Mouse (Mus musculus) spleen, postnatal 10 days (tissue): ENCODE data around the gene Glis2.
"Not testable (repeated sequence)": the region's sequence is repeated elsewhere in the genome, so short reads cannot be mapped to it uniquely, and the experiment has no call there.

Source experiments
- DNase-seq, 2 experiments: peaks; one replicate each; pipeline ENCODE4 v3.0.0; 2021 to 2022; ENCODE audit warnings: low spot score in 2 of 2

Gene Glis2

GRCm38 (mm10) chr16:4581179-4581578 lies 13.3 kb upstream of the Glis2 start:
- DNase-seq, result not testable (repeated sequence)

- no peak for DNase-seq
These were observed 10.7 kb upstream of the Glis2 start for GRCm38 (mm10) chr16:4583807-4584206.

GRCm38 (mm10) chr16:4584438-4584837 lies 10.1 kb upstream of the Glis2 start:
- DNase-seq, result no peak

- no peak for DNase-seq
These were observed 8.6 kb upstream of the Glis2 start for GRCm38 (mm10) chr16:4585642-4586530.

GRCm38 (mm10) chr16:4586531-4587123 lies 7.9 kb upstream of the Glis2 start:
- peak; percentile 88 to 96 for DNase-seq

- DNase-seq, result no peak
These were observed 6.8 kb upstream of the Glis2 start for GRCm38 (mm10) chr16:4587516-4588210.

GRCm38 (mm10) chr16:4590236-4590635 lies 4.3 kb upstream of the Glis2 start:
- DNase-seq, result no peak

GRCm38 (mm10) chr16:4592909-4593875 lies 1.3 kb upstream of the Glis2 start:
- DNase-seq, result peak in 1 of 2 experiments; percentile 65

- DNase-seq, result peak in 1 of 2 experiments; percentile 29
These were observed 457 bp downstream of the Glis2 start for GRCm38 (mm10) chr16:4594814-4595526.

- peak in 1 of 2 experiments; percentile 26 for DNase-seq
These were observed 1.0 kb downstream of the Glis2 start for GRCm38 (mm10) chr16:4595527-4595963.

GRCm38 (mm10) chr16:4596141-4596728 lies 1.7 kb downstream of the Glis2 start:
- no peak for DNase-seq

- DNase-seq, result no peak
These were observed 2.3 kb downstream of the Glis2 start for GRCm38 (mm10) chr16:4596836-4597235.

GRCm38 (mm10) chr16:4597296-4597695 lies 2.8 kb downstream of the Glis2 start:
- no peak for DNase-seq

GRCm38 (mm10) chr16:4598041-4598440 lies 3.5 kb downstream of the Glis2 start:
- DNase-seq, result no peak

- no peak for DNase-seq
These were observed 4.5 kb downstream of the Glis2 start for GRCm38 (mm10) chr16:4598891-4599543.

GRCm38 (mm10) chr16:4599616-4600015 lies 5.1 kb downstream of the Glis2 start:
- DNase-seq, result no peak

GRCm38 (mm10) chr16:4600701-4601310 lies 6.3 kb downstream of the Glis2 start:
- DNase-seq, result no peak

GRCm38 (mm10) chr16:4602189-4602588 lies 7.7 kb downstream of the Glis2 start:
- DNase-seq, result no peak

GRCm38 (mm10) chr16:4602766-4603452 lies 8.4 kb downstream of the Glis2 start:
- peak in 1 of 2 experiments; percentile 10 for DNase-seq
